Mouse (Mus musculus): ENCODE measurements around the gene Mis18bp1.
"Not testable (repeated sequence)": the region's sequence is repeated elsewhere in the genome, so short reads cannot be mapped to it uniquely, and the experiment has no call there.

The Mis18bp1 gene

DNA sequence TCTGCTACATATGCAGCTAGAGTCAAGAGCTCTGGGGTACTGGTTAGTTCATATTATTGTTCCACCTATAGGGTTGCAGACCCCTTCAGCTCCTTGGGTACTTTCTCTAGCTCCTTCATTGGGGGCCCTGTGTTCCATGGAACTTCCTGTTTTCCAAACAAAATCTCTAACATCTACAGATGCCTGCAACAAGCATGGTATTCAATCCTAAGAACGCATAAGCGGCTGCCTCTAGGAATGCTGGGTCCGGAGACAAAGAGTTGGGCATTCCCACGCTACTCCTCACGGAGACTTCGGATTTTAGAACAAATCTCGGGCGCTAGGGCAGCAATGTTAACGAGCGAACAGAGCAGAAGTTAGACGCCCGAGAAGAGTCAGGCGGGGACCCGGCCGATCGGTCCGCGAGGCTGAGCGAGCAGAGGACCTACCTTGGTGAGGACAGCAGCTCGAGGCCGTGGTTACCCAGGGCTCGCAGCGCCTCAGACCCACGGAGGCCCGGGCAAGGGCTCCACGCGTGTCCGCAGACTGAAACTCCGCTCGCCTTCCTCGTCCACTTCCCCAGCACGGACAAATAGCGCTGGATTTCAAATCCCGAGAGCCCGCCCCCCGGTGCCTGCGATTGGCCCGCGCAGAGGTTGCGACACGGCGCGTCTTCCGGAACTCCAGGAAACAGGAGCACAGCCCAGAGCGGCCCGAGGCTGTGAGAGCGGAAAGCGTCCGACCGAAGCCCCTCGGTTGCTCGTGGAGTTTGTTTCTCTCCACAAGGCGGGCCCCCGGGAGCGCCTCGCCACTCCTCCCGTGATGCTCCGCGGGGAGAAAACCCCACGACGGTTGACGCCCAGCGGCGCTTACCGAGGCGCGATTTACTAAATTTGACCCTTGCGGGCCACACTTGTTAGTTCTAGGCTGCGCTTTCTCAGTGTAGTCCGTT, at the start of gene Mis18bp1:
Gene Mis18bp1, minus strand, starts transcription at position 584 of the 931 bp plus-strand sequence.
- peak; percentile 94 to 96 for DNase-seq (ENCODE audit: low spot score in 2 of 2)

DNA sequence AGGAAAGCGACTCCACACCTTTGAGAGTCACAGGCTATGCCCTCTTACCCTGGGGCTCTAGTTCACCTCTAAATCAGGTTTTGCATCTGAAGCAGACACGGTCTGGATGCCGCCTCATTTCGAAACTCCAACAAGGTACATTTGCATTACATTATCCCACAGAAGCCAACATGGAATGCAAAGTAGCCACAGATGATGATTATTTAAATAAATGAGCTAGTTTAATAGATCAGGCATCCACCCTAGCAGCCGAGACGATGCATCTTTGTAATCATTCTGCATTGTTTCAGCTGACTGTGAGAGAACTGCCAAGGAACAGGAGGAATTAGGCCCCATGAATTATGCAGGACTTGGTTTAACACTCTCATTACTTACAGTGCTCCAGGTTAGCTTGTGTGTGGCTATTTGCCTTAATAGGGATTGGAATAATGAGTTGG, 44.0 kb upstream of the Mis18bp1 start:
- no peak for DNase-seq (ENCODE audit: low spot score in 2 of 2)

DNA sequence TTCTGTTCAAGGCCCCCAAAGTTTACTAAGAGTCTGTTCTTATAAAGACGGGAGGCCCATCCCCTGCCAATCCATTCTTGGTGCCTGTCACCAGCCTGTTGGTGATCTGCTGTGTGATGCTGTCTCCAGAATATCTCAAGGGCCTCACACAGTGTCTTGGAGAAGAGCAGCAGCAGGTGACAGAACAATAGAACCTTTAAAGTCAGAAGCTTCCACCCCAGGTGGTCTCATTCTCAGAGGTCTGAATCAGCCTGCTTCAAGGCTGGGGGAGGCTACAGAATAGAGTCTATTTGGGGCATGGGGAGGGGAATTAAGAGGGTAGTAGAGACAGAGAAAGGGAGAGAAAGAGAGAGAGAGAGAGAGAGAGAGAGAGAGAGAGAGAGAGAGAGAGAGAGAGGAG, 34.0 kb upstream of the Mis18bp1 start:
- no peak for DNase-seq (ENCODE audit: low spot score in 2 of 2)

DNA sequence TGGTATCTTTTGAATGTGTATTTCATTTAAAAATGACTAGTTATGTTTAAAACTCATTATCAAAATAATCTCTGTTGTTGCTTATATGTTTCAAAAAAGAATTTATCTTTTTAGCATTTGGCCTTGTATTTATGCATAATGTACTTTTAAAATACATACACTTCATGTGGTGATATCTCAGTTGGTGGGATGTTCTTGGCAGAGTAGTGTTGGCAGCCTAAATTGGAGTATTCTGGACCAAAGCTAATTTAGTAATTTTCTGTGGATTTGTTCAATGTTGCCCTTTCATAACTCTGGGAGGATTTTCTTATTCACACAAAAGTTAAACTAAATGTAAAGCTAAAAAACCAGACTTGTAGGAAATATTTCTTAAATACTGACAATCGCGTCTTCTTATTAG, 29.4 kb upstream of the Mis18bp1 start:
- no peak for DNase-seq (ENCODE audit: low spot score in 2 of 2)

DNA sequence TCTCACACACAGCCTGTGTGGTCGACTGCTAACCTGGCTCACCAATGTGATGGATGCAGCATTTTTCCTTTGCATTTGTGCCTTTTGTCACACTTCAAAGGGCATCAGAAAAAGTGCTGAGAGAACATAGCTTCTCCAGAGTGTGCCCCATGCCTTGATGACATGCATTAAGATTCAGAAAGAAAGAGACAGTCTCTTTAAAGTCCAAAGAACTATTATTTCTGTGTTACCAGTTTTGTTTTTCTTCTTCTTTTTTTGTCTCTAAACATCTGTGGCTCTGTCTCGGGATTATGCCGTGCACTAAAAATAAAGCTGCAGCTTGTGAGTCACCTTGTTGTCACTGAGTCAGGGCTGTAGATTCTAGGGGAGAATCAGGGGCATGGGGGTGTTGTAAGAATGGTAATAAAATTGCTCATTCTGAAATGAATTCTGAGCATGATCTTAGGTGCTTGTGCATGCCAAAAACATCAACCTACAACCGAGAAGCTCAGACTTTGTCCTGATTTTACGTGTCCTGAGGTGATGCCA, 21.7 kb upstream of the Mis18bp1 start:
- DNase-seq (ENCODE audit: low spot score in 2 of 2), result no peak

DNA sequence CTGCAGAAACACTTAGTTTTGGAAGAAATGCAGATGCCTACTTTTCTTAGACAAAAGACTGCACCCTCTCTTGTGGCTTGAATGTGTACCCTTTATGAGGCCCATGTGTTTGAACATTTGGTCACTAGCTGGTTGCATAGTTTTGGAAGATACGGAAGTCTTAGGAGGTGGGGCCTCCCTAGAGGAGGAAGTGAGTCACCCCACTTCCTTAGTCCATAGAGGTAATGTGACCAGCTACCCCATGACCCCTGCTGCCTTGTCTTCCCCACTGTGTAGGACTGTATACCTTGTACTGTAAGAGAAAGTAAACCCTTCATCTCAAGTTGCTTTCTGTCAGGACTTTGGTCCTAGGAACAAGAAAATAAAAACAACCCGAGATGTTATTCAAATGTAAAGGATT, 16.8 kb upstream of the Mis18bp1 start:
- no peak for DNase-seq (ENCODE audit: low spot score in 2 of 2)

DNA sequence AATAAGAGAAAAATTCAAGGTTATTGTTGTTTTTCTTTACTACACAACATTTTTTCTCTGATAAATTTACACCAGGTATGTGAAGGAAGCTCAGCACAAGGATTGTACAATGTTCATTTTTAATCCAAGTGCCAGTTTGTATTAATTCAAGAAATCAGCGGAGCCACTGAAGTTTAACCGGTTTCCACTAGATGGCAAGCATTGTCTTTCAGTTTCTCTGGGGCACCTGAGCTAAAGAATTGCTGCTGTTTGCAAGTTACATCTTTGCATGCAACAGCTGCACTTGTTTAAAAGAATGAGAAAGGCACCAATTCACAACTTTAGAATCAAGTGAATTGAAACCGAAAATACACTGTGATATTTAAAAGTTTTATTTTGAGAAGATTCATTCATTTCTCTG, 15.0 kb upstream of the Mis18bp1 start:
- no peak for DNase-seq (ENCODE audit: low spot score in 2 of 2)

DNA sequence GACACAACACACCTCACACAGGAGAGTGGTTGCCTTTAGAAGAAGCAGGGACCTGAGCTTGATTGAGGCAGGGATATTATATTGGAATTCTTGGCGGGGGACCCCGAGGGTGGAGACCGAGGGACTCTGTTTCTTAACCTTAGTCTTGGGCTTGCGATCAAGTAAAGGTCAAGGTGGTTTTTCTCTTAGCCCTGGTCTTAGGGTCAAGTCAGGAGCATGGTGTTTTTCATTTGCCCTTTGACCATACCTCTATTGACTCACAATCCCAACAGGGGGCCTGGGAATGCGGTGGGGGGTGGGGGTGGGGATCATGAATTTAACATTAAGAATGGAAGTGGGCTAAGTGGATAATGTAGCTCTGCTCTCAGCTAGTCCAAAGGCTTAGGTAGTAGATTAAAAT, 1.3 kb upstream of the Mis18bp1 start:
- peak in 1 of 2 experiments; percentile 10 for DNase-seq (ENCODE audit: low spot score in 2 of 2)

DNA sequence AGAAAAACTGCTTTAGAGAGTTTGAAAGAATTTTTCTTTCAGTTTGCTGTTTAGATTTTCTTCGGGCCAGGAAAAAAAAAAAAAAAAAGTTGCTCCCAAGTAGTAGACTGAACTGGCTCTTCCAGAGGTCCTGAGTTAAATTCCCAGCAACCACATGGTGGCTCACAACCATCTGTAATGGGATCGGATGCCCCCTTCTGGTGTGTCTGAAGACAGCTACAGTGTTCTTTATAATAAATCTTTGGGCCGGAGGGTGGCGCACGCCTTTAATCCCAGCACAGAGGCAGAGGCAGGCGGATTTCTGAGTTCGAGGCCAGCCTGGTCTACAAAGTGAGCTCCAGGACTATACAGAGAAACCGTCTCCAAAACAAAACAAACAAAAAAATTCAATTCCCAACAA, 555 bp upstream of the Mis18bp1 start:
- DNase-seq (ENCODE audit: low spot score in 2 of 2), result peak; percentile 54 to 63

DNA sequence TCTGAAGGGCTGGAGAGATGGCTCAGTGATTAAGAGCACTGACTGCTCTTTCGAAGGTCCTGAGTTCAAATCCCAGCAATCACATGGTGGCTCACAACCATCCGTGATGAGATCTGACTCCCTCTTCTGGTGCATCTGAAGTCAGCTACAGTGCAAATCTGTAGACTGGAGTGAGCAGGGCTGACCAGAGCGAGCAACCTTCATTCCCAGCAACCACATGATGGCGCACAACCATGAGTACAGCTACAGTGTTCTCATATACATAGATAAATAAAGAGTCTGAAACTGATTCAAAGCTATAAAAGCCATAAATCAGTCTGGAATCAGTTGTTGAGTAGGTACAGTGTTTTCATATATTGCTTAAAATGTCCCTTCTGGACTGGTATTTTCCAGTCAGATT, 36.3 kb downstream of the Mis18bp1 start:
- DNase-seq (ENCODE audit: low spot score in 2 of 2), result not testable (repeated sequence)

DNA sequence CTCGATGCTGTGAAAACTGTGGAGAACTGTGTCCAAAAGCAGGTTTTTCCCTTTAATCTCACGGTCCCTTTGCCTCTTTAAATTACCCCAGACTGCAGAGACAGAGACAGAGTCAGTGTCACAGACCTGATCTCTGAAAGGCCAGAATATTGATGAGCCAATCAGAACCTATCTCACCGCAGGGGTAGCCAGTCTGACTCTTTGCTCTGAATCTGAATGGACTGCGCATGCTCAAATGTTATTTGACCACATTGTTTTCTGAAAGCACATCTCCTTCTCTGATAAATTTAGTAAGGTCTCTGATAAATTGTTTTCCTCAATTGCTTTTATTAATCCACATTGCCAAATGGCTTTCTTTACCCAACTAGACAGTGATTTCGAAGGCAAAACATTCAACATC, 53.0 kb downstream of the Mis18bp1 start:
- DNase-seq (ENCODE audit: low spot score in 2 of 2), result no peak

DNA sequence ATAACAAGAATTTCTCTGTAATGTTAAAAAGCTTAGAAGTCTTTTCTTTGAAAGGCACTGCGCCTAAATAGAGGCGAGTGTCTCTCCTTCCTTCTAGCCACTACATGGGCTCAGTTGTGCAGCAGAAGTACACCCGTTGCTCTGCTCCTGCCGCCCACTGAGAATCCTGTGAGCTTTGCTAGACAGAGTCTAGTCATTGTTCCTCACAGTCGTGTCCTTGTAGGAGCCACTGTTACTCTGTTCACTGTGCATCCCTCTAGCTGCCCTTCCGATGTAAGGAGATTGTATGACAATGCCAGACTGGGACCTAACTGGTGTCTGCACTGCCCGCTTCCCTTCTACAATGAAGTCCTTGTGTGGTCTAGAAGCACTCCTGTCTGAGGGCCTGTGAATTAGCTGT, 53.4 kb downstream of the Mis18bp1 start:
- DNase-seq (ENCODE audit: low spot score in 2 of 2), result no peak

DNA sequence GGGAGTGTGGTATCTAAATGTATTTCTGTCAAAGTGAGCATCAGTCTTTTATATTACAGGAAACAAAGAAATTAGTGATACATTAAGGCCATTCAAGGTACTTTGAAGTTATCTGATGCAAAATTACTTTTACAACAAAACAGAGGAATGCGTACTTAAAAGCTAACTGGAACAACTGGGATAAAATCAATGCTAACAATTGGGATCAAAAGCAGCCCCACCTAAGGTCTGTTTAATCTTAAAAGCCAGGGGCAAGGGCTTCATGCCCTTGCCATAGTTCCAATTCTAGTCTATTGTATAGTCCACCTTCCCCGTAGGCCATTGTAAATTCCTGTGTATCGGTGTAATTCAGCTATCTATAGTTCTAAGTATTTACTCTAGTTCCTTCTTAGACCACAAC, 57.4 kb downstream of the Mis18bp1 start:
- DNase-seq (ENCODE audit: low spot score in 2 of 2), result not testable (repeated sequence)

DNA sequence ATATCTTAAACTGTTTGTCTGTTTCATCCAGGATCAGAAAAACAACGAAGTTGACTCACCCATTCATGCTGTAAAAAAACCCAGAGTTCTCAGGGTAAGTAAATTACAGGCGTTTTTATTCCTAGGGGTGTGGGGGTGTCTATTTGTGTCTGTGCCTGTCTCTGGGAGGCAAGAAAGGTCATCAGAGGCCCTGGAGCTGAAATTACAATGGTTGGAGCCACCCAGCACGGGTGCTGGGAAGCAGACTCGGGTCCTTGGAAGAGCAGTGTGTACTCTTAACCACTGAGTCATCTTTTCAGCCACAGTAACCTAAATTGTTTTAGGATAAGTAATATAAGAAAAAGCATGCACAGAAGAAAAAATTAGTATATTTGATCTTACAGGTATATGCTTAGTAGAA, 58.5 kb downstream of the Mis18bp1 start:
- DNase-seq (ENCODE audit: low spot score in 2 of 2), result no peak

DNA sequence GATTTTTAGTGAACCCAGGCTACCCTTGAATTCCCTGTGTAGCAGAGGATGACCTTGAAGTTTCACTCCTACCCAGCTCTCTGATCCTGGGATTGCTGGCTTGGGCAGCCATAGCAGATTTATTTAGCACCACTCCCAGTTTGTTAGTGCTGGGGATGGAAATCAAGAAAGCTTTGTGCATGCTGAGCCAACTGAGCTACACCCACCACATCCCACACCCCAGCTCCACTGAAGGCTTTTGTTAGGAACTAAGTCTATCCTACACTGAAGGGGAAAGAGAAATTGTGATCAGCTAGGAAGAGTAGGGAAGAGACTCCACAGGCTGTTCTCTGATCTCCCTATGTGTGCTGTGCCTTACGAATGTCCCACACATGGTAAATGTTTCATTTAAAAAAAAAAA, 59.6 kb downstream of the Mis18bp1 start:
- DNase-seq (ENCODE audit: low spot score in 2 of 2), result no peak

DNA sequence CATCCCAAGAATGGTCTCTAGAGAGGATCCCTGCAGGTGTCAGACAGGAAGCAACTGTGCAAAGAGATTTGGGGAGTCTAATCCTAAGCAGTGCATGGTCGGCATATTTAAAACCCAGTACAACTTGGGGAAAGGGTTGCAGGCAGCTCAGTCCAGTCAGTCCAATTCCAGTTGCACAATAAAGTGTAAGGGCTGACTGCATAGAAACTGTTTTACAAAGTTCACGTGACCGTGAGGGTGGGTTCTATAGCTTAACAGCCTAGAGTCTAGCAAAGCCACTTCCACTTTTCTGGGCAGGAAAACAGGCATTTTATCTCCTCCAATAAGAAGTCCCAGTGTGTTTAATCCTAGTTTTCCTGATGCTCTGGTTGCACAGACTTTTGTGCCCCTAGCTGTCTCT, 60.9 kb downstream of the Mis18bp1 start:
- DNase-seq (ENCODE audit: low spot score in 2 of 2), result no peak

DNA sequence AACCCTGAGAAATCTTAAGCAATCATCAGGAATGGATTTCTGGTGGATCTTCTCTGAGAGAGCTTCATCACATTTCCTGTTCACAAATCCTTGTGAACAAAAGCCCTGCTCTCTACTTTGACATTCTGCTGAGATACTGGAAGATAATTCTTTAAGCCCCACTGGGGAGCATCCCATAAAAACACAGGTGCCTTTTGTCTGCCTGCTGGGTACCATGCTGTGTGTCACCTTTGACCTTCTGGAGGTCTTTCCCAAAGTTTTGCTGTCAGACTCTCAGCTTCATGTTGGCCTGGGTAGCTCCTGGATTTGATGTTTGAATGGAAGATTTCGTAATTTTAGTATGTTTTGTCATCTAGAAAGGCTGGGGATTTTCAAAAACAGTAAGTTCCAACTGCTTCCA, 63.7 kb downstream of the Mis18bp1 start:
- DNase-seq (ENCODE audit: low spot score in 2 of 2), result no peak

Data from thymus, postnatal 10 days (tissue).